8 mouse cellular contexts compared by ENCODE assay signal in genomic region chr7:45524841-45525621, GRCm38 (mm10). TPM values are rescaled to one million over a fixed set of nuclear protein-coding genes. Genes with fewer than 3 reads are reported as not detected.
DNase-seq lines count a peak whose midpoint lies in the region; ATAC-seq and TF ChIP-seq lines count a peak whose summit lies in the region.

No protein-coding gene starts in this region.

- DNase-seq in embryo, embryonic 10.5 days (ENCODE audit: low spot score) = peak; percentile 42
- DNase-seq in embryo, embryonic 11 days = no peak
- peak; percentile 53 to 56 for DNase-seq in adrenal gland, postnatal 36 days
- DNase-seq in lung, postnatal 0 days (ENCODE audit: low spot score) = peak; percentile 83
- peak; percentile 64 for DNase-seq in splenic B cell, adult 2 months (ENCODE audit: low read depth, low spot score)
- DNase-seq in urinary bladder, postnatal 14 days (ENCODE audit: low spot score) = no peak

- peak overlapping the region; percentile 77 for H3K9ac ChIP-seq in intestine, postnatal 0 days (ENCODE audit: low read depth, low read length)
- peak overlapping the region; percentile 98 for H3K9ac ChIP-seq in lung, postnatal 0 days (replicated peaks; ENCODE audit: low read depth)

- H3K9me3 ChIP-seq in intestine, postnatal 0 days (ENCODE audit: control insufficient read depth) = no peaks in the 10 kb centered on the region
- H3K9me3 ChIP-seq in lung, postnatal 0 days (ENCODE audit: low read length) = no peaks in the 10 kb centered on the region

- 14% methylated on average over 12 of the region's 12 CpGs for WGBS in intestine, postnatal 0 days
- 10% methylated on average over 12 of the region's 12 CpGs for WGBS in lung, postnatal 0 days

- peaks cover 8% of the 10 kb centered on the region; the same call in 1 of the 2 replicates for H3K36me3 ChIP-seq in intestine, postnatal 0 days (ENCODE audit: control insufficient read depth, insufficient read depth)
- peaks cover 5% of the 10 kb centered on the region; the same call in 1 of the 2 replicates for H3K36me3 ChIP-seq in lung, postnatal 0 days (ENCODE audit: insufficient read depth, low read length)
- H3K36me3 ChIP-seq in splenic B cell, adult 2 months (ENCODE audit: control insufficient read depth, insufficient read depth, low read length, poor library complexity, severe bottlenecking) = no peaks in the 10 kb centered on the region

- H3K4me3 ChIP-seq in intestine, postnatal 0 days (ENCODE audit: low read depth, low read length) = peak overlapping the region; percentile 61
- H3K4me3 ChIP-seq in lung, postnatal 0 days (ENCODE audit: low read depth, low read length) = peak overlapping the region; percentile 89

- H3K27me3 ChIP-seq in intestine, postnatal 0 days (replicated peaks; ENCODE audit: control insufficient read depth, insufficient read depth, low read length) = no peaks in the 10 kb centered on the region
- no peaks in the 10 kb centered on the region for H3K27me3 ChIP-seq in lung, postnatal 0 days (replicated peaks; ENCODE audit: insufficient read depth, low read length)
- no peaks in the 10 kb centered on the region; the same call in 1 of the 2 replicates for H3K27me3 ChIP-seq in splenic B cell, adult 2 months (ENCODE audit: control insufficient read depth, insufficient read depth, low read length, poor library complexity, severe bottlenecking)

- peak; percentile 11 for ATAC-seq in granulocyte monocyte progenitor cell, adult 5-6 weeks (replicated peaks; ENCODE audit: poor library complexity, severe bottlenecking)
- no peak for ATAC-seq in intestine, postnatal 0 days
- peak; percentile 34 for ATAC-seq in lung, postnatal 0 days

- peak overlapping the region; percentile 73 for H3K4me2 ChIP-seq in intestine, postnatal 0 days (replicated peaks; ENCODE audit: low read depth)
- peak overlapping the region; percentile 78 for H3K4me2 ChIP-seq in lung, postnatal 0 days (replicated peaks; ENCODE audit: low read depth, low read length)

- H3K4me1 ChIP-seq in intestine, postnatal 0 days (replicated peaks; ENCODE audit: control insufficient read depth, insufficient read depth, low read length) = peaks cover 8% of the 10 kb centered on the region
- H3K4me1 ChIP-seq in lung, postnatal 0 days (ENCODE audit: insufficient read depth, low read depth, low read length) = peaks cover 9% of the 10 kb centered on the region

- no peak for TF ChIP-seq CTCF in intestine, postnatal 0 days (IDR thresholded peaks at IDR 0.05; ENCODE audit: low read depth)
- no peak for TF ChIP-seq CTCF in lung, postnatal 0 days (IDR thresholded peaks at IDR 0.05)

- peak overlapping the region; percentile 80; the same call in 1 of the 2 replicates for H3K27ac ChIP-seq in intestine, postnatal 0 days (ENCODE audit: low read depth, low read length)
- H3K27ac ChIP-seq in lung, postnatal 0 days (ENCODE audit: low read length) = peak overlapping the region; percentile 99

- 0 out of 2 replicates have a peak, but pooled peaks have one; percentile 16 for TF ChIP-seq EP300 in lung, postnatal 0 days (IDR thresholded peaks at IDR 0.05)

RNA-seq across cellular contexts. Expression of gene Ppp1r15a, which starts 1.0 kb away (rescaled TPM):
- 10 to 100 TPM; 45.7 to 68.4 TPM for total RNA-seq in adrenal gland, postnatal 36 days (2021)
- 8.3 and 22.1 TPM in 2 replicates for total RNA-seq in granulocyte monocyte progenitor cell, adult 5-6 weeks (2014; fragmentation: Nextera tagmentation)
- 51.1 and 54.9 TPM in 2 replicates for total RNA-seq in granulocyte monocyte progenitor cell, adult 5-6 weeks (2017)
- 7.4 and 9.0 TPM in 2 replicates for polyA plus RNA-seq in intestine, postnatal 0 days (2015; fragmentation: Nextera tagmentation; extraction: Ambion mirVana)
- 36.6 and 39.1 TPM in 2 replicates for polyA plus RNA-seq in lung, postnatal 0 days (2015; fragmentation: Nextera tagmentation; extraction: Ambion mirVana)

RNA-seq across cellular contexts. Expression of gene Plekha4, which starts 1.1 kb away (rescaled TPM):
- 1 to 10 TPM; 3.5 to 4.2 TPM for total RNA-seq in adrenal gland, postnatal 36 days (2021)
- not detected in 2 replicates for total RNA-seq in granulocyte monocyte progenitor cell, adult 5-6 weeks (2014; fragmentation: Nextera tagmentation)
- 0.26 TPM in 1 of 2 replicates, not detected in the other for total RNA-seq in granulocyte monocyte progenitor cell, adult 5-6 weeks (2017)
- 0.80 and 1.6 TPM in 2 replicates for polyA plus RNA-seq in intestine, postnatal 0 days (2015; fragmentation: Nextera tagmentation; extraction: Ambion mirVana)
- polyA plus RNA-seq in lung, postnatal 0 days (2015; fragmentation: Nextera tagmentation; extraction: Ambion mirVana) = 2.0 and 2.1 TPM in 2 replicates

RNA-seq across cellular contexts. Expression of gene Nucb1, which starts 14.8 kb away (rescaled TPM):
- total RNA-seq in adrenal gland, postnatal 36 days (2021) = 100 to 1,000 TPM; 263 to 267 TPM
- total RNA-seq in granulocyte monocyte progenitor cell, adult 5-6 weeks (2014; fragmentation: Nextera tagmentation) = 184 and 207 TPM in 2 replicates
- 316 and 398 TPM in 2 replicates for total RNA-seq in granulocyte monocyte progenitor cell, adult 5-6 weeks (2017)
- 199 and 218 TPM in 2 replicates for polyA plus RNA-seq in intestine, postnatal 0 days (2015; fragmentation: Nextera tagmentation; extraction: Ambion mirVana)
- polyA plus RNA-seq in lung, postnatal 0 days (2015; fragmentation: Nextera tagmentation; extraction: Ambion mirVana) = 203 and 213 TPM in 2 replicates

RNA-seq across cellular contexts. Expression of gene Hsd17b14, which starts 29.7 kb away (rescaled TPM):
- 1 to 10 TPM in 1 of 2 experiments, under 1 TPM in 1; 0.56 to 1.2 TPM for total RNA-seq in adrenal gland, postnatal 36 days (2021)
- 4.4 TPM in 1 of 2 replicates, not detected in the other for total RNA-seq in granulocyte monocyte progenitor cell, adult 5-6 weeks (2014; fragmentation: Nextera tagmentation)
- total RNA-seq in granulocyte monocyte progenitor cell, adult 5-6 weeks (2017) = 0.26 and 0.41 TPM in 2 replicates
- polyA plus RNA-seq in intestine, postnatal 0 days (2015; fragmentation: Nextera tagmentation; extraction: Ambion mirVana) = 0.73 and 1.2 TPM in 2 replicates
- polyA plus RNA-seq in lung, postnatal 0 days (2015; fragmentation: Nextera tagmentation; extraction: Ambion mirVana) = 0.95 and 1.4 TPM in 2 replicates

RNA-seq across cellular contexts. Expression of gene Dhdh, which starts 36.4 kb away (rescaled TPM):
- total RNA-seq in adrenal gland, postnatal 36 days (2021) = 10 to 100 TPM; 57.8 to 75.6 TPM
- total RNA-seq in granulocyte monocyte progenitor cell, adult 5-6 weeks (2014; fragmentation: Nextera tagmentation) = 29.3 and 31.1 TPM in 2 replicates
- total RNA-seq in granulocyte monocyte progenitor cell, adult 5-6 weeks (2017) = 18.4 and 20.2 TPM in 2 replicates
- 1.1 and 1.2 TPM in 2 replicates for polyA plus RNA-seq in intestine, postnatal 0 days (2015; fragmentation: Nextera tagmentation; extraction: Ambion mirVana)
- polyA plus RNA-seq in lung, postnatal 0 days (2015; fragmentation: Nextera tagmentation; extraction: Ambion mirVana) = 3.5 and 4.5 TPM in 2 replicates

Comparison
In these comparisons a context has a peak if more than half of its experiments do, and no peak if none do; other contexts are left out.
1. DNase-seq: peak in embryo, embryonic 10.5 days (single experiment), adrenal gland, postnatal 36 days (2 of 2), lung, postnatal 0 days (single experiment) and splenic B cell, adult 2 months (single experiment); none in embryo, embryonic 11 days (single experiment) and urinary bladder, postnatal 14 days (single experiment).